Mouse (Mus musculus): ENCODE measurements around the gene Tanc2.
A peak's percentile ranks its signal among the peaks of the same experiment; 100 is the strongest.

The Tanc2 gene

DNA sequence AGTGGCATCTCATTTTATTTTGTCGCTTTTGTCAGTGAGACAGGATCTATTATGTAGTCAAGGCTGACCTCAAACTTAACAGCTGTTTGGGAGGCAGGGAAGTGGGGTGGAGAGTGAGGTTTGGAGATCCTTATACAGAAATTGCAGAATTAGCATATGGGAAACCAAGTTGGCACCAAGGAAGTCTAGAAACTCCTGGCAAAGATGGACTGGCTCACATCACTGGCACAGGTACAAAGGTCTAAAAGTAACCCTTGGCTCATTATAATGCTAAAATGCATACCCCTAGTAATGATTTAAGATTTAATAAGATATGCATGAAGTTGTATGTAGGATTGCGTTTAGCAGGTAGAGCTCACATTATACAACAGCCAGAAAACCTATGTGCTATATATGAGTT lies 58.2 kb downstream of the Tanc2 start:
- no peak for DNase-seq (ENCODE audit: low spot score in 2 of 2)

DNA sequence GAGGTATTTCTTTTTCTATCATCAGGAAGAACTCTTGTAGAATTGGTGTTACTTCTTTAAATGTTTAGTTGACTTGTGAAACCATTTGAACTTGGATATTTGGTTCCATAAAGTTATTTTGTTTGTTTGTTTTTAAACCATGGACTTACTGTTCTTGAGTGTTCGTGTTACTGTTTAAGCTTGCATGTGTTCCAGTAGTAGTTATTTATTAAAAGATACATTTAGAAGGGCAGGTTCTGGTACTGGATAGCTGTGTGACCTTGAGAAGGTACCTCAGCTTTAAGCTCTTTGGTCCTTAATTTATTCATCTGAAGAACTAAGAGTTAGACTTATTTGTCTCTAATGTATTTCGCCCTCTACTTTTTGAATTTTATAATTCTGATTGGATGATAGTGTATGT lies 64.8 kb downstream of the Tanc2 start:
- no peak for DNase-seq (ENCODE audit: low spot score in 2 of 2)

DNA sequence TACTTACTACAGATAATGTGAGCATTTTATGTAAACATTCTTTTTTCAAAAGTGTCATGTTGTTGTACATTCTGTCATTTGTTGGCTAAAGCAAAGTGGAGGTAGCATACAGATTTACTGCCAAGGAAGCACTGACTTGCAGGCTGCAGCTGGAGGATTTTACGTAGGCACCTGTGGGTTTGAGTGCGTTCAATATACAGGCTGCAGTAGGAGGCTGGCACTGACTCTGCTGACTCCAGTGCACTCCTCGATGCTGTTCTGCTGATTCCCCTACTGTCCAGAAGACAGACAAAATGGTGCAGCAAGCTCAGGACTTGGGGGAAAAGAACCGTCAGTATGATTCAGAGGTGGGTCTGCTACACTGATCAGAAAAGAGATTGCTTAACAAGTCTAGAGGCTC lies 65.5 kb downstream of the Tanc2 start:
- no peak for DNase-seq (ENCODE audit: low spot score in 2 of 2)

DNA sequence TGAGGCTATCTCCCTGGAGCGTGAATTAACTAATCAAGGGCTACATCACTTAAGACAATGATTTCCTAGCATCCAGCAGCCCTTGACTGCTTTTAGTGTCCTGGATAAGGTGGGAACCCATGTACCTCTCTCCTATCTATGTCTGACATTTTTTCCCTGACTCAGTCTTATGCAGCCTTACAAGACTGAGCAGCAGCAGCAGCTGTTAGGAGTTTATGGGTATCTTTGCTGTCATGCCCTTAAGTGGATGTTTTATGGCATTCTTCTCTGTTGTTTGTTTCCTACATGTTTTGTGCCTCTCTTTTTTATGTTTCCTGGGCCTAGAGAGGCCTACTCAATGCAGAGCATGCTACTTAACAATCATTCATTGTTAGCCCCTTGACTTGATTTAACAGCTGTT lies 78.1 kb downstream of the Tanc2 start:
- no peak for DNase-seq (ENCODE audit: low spot score in 2 of 2)

DNA sequence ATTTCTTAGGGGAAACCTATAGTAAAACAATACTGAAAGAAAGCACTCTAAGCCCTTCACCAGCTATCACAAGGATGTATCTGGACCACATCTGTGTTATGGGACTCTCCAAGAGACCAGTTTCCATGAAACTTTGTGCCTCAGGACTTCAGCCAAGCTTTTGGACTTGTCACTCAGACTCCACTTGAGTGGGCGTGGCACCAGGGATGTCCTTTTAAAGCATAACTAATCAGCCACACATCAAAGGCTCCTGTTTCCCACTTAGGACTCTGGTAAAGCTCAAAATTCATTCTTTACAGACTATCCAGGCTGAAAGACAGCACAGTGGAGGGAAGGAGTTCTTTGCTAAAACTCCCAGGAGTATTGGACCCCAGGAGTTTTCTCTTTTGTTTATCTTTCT lies 89.2 kb downstream of the Tanc2 start:
- no peak for DNase-seq (ENCODE audit: low spot score in 2 of 2)

DNA sequence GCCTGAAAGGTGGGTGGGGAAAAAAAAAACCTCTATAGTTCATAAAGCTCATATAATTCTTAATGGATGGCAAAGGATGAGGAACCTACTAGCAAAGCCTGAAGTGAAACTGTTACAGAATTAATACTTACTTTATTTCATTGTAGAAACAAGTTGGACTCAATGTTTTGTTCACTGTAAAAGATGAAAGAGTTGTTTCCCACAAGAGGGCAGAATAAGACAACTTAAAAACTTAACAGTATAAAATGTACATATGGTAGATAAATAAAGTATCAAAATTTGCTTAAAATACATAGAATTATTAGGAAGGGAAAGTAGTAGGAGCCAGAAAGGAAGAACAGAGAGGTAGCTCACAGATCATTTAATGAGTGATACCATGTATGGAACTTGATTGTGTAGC lies 95.0 kb downstream of the Tanc2 start:
- no peak for DNase-seq (ENCODE audit: low spot score in 2 of 2)

DNA sequence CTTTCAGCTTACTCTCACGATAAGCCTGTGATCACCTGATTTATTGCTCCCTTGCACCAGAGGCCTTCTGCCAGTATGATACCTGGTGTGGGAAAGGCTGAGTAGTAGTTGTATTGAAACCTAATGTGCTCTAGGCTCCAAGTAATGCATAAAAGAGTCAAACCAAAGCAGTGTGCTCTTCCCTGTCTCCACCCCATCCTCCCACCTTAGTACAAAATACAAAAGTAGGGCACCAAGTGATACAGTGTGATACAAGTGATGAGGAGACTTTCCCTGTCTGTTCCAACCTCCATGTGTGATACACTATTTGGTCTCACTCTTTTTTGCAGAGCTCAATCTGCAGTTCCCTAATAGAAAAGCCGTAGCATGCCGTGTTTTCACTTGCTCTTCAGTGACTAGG lies 110.7 kb downstream of the Tanc2 start:
- no peak for DNase-seq (ENCODE audit: low spot score in 2 of 2)

DNA sequence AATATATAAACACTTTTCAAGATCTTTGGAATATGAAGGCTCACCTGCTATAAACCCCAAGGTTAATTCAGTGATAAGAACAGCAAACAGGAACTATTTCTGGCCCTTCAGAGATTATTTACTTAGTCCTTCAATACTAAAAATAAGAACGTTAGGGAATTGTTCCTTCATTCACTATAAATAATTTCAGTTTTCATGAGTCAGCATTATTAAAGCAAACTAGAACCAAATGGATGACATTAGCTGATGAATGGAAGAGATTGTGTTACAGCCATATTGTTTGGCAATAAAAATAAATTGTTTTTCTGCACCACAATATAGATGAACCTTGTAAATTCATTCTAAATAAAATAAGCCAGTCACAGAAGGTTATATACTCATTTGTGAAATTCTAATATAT lies 129.9 kb downstream of the Tanc2 start:
- no peak for DNase-seq (ENCODE audit: low spot score in 2 of 2)

DNA sequence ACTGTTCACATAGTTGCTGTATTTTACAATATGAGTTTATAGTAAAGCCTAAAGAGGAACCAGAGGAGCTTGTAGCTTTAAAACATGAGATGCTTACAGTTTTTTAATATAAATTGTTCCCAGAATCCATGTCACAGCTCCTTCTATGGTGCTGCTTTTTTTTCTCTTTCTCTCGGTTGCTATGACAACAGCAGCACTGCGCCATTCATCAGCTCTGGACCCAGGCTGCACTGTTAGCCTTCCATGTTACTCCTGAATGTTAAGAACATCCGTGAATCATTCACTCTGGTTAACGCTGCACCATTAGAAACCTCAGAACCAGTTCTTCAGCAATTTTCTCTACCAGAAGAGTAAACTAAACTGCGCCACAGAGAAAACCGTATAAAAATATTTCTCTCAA lies 141.8 kb downstream of the Tanc2 start:
- DNase-seq (ENCODE audit: low spot score in 2 of 2), result peak; percentile 18 to 45

DNA sequence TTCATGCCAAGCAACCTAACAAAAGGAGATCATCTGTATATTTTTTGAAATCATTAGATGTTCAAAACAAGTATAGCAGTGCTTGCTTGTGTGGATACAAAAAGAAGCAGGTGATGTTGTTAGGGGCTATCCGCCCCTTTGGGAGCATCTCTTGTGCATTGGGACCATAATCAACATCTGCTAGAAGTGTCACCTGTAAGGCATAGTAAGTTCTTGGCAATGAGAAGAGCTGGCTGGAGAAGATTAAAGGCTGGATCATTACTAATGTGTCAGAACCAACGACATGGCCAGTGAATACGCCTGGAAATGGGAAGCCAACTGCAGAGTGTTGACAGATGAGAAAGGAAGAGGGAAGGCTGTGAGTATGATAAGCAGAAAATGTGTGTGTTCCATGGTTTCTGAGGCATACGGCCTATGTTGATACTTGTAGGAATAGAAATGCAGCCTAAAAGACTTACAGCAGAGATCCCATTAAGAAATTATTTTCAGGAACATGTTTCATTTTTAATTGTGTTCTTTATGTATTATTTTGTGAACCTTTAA lies 142.3 kb downstream of the Tanc2 start:
- no peak for DNase-seq (ENCODE audit: low spot score in 2 of 2)

DNA sequence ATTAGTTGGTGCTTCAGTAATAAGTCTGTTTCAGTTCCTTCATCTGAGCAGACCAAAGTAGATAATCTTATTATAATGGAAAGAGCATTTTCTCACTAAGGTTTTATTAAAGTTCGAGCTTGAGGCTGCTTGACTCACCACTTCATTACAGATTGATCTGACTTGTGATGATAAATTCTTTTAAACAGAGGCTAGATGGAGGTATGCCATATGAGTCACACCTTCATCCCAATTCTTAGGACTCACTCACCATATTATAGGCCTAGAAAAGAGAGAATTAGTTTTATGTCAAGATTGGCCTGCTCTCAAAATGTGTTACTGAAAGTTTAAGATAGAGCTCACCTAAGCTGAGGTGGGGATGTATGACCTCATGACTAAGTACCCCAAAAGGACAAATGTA lies 153.4 kb downstream of the Tanc2 start:
- DNase-seq (ENCODE audit: low spot score in 2 of 2), result no peak

DNA sequence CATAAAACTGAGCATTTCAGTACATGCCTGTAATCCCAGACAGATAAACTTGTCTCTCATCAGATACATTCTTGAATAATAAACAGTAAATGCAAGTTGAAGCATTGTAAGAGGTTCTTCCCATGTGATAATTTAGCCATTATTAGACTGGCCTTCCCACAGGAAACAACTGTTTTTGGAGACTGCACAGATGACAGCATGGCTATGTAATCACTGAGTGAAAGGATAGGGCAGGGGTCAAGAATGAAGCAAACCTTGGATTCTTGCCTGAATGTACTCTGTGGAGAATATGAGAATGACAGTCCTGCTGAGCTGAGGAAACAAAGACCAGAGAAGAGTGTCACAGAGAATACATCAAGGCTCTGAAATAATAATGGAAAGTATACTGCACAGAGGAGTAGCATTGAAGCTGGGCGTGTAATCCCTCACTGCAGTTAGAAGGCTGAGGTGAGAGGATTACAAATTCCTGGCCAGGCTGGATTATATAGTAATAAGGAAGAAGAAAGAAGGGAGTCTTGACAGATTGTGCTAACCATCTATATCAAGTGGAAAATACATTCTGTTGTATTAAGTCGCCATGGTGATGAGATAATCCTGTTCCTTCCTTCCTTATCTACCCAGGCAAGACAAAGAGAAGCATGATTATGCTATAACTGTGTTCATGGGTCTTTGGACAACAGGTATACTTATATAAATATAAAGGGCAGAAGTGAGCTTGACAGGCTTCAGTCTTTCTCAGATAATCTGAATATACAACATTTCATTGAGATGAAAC lies 159.7 kb downstream of the Tanc2 start:
- DNase-seq (ENCODE audit: low spot score in 2 of 2), result no peak

DNA sequence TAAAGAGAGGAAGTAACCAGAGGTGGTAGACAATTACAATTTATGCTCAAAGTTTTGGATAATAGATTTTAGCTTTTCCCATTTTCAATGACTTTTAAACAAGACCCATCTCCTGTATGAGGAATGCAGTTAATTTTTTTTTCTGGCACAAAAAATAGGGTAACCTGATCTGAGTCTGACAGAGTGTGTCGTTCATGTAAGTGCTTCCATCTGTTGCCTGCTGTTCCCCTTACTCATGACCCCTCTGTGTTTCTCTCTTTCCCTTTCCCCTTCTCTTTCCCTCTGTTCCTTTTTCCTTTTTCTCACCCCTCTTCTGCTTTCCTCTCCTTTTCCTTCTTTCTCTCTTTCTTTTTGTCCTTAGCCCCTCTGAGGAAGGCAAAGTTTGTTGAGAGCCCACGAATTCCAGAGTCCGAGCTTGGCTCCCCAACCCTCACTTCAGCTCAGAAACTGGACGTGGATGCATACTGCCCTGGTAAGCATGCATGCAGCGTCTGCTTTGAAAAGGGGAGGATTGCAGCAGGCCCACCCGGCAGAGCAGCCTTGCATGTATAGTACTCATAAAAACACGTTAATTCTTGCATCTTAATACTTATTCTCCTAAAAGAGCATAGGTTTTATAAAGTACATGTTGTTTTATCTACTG lies 168.9 kb downstream of the Tanc2 start:
- no peak for DNase-seq (ENCODE audit: low spot score in 2 of 2)

DNA sequence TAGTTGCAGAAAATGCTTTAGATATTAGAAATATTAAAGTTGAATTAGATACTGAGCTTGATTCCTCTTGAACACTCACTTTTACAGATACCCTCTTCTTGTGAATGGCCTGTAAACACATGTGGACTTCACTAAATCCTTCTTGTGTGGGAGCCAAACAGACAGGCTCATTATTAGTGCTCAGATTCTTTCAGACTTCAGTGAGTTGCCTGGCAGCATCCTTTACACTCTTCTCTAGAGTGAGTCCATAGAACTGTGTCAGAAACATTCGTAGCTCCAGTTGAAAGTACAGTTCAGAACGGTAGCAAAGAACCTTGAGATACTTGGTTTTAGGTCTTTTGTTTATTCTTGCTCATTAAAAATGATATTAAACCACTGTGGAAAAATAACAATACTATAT lies 169.6 kb downstream of the Tanc2 start:
- DNase-seq (ENCODE audit: low spot score in 2 of 2), result no peak

DNA sequence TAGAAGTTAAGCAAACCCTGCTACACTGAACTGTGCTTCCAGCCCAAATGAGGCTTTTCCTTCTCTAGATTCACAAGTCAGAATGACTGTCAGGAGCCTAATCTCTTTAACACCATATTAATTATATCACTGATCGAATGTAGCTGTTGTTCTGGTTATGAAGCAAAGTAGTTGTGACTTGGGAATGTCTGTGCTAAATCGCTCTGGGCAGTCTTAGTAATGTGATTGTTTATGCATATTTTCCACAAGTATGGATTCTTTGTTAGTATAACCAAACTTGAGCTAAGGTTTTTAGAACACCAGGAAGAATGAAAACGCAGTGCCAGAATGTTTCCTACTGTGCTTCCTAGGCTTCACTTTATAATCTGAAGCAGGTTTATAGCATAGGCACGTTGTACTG lies 170.6 kb downstream of the Tanc2 start:
- DNase-seq (ENCODE audit: low spot score in 2 of 2), result no peak

DNA sequence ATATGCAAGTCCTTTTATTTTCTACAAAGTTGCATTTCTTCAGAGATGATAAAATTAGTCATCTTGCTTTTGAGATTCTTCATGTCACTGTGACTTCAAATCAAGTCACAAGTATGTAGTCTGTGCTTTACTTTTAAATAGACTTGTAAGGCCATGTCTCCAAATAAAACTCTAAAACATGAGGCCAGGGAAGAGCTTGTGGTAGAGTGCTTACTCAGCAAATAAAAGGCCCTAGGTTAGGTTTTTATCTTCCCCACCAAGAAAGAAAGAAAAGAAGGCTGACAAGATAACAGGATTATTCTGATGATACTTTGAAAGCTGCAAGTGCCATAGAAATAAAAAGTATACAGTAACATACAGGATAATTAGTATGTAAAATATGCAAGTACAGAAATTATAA lies 188.0 kb downstream of the Tanc2 start:
- no peak for DNase-seq (ENCODE audit: low spot score in 2 of 2)

DNA sequence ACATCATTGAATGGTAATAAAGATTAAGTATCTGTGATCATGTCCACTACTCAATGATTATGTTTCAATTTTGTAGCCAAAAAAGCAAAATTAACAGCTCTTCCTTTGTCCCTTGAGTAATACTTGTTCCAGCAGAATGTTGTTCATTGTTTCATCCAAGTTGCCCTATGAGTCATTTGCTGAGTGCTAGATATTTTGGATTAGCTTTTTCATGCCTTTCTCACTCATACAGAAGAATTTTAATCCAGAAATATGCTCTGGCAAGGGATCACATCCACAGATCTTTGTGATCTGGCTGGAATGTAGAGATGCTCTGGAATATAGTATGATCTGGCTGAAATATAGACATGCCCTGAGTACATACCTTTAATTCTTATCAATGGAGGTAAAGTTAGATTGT lies 202.7 kb downstream of the Tanc2 start:
- DNase-seq (ENCODE audit: low spot score in 2 of 2), result no peak

DNA sequence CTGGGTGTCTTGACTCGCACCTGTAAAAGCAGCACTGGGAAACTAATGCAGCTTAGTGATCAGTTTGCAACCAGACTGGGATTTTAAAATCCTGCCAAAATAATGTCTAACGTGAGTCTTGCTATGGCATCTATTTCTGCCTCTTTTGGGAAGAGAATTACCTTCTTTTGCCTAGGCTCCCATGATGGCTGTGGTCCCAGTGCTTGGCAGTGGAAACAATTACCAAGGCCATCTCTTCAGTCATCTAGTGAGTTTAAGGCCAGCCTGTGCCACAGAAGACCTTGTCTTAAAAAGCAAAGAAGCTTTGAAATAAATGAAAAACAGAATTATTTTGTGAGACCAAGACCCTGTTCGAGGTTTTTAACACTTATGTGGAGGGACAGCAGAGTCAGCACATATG lies 213.9 kb downstream of the Tanc2 start:
- DNase-seq (ENCODE audit: low spot score in 2 of 2), result no peak

DNA sequence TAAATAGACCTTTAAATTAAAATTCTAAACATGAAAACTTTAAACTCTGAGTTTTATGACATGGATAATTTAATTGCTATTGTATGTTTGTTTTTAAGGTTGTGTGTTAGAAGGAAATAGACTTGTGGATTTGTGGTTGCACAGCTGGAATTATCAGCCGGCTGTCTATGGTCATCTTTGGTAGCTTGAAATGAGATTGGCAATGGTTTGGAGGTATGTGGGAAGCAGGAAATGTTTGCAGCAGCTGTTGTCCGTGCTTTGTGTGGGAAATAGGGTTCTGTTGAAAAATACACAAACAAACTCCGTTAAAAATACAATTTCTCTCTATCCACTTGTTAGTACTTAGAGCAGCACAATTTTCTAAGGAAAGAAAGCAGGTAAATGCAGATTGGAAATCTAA lies 215.0 kb downstream of the Tanc2 start:
- no peak for DNase-seq (ENCODE audit: low spot score in 2 of 2)

DNA sequence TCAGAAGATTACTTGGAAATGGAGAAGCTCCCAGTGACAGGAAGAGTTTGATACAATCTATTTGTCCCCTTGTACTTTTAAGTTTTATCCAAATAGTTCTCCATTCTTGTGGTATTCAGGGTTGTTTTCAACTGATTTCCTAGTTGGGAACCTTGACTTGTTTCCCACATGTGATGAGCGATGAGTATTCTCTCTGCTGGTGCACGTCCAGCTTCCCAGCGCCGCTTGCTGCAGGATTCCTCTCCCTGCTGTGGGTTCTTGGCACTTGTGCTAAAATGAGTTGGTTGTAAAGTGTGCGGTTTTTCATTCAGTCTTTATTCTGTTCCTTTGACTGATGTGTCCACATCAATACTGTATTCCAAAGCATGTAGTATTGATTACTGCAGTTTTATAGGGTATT lies 217.3 kb downstream of the Tanc2 start:
- DNase-seq (ENCODE audit: low spot score in 2 of 2), result no peak

DNA sequence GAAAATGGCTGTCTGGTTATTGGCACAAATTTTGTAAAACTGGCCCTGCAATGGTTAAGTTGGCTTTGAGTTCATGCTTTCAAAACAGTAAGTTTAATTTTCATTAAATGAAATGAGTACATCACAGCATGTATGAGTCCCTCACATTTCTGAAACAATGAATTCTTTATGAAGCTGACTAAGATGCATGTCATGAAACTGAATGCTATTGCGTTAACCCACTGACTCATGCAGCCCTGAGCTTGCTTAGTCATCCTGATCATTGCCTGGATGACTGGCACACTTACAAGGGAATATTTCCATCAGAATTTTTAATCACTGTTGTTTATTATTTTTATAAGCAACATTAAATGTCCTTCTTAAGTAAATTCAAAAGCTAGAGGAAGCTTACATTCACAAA lies 233.5 kb downstream of the Tanc2 start:
- no peak for DNase-seq (ENCODE audit: low spot score in 2 of 2)

DNA sequence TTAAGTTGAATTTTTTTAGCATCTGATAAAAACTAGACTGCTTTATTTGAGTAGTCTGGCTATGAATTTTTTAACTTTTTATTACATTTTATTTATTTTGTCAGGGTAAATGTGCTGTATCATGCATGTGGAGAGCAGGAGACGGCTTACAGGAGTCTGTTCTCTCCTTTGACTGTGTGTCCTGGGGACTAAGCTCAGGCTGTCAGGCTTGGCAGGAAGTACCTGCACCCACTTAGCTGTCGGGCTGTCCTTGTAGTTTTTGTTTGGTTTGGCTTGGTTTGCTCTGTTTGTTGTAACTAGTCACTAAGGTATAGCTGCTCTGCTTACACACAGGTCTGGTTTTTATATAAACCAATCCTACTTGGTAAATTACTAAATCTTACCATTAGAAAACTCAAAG lies 234.0 kb downstream of the Tanc2 start:
- no peak for DNase-seq (ENCODE audit: low spot score in 2 of 2)

DNA sequence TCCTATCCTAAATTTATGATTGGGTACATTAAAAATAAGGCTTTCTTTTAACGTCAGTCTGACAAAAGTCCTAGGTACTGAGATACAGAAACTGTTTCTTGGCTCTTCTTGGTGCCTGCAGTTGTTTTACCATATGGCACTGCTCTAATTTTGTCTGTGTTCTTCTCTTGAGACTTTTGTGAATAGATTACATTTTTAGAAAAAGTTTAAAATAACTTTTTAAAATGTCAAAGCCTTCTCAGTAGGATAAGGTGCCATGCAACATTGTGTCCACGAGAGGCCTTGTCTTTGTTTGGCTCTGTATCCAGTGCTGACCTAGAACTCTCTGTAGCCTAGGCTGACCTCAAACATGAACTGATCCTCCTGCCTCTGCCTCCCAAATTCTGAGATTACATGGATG lies 238.4 kb downstream of the Tanc2 start:
- no peak for DNase-seq (ENCODE audit: low spot score in 2 of 2)

DNA sequence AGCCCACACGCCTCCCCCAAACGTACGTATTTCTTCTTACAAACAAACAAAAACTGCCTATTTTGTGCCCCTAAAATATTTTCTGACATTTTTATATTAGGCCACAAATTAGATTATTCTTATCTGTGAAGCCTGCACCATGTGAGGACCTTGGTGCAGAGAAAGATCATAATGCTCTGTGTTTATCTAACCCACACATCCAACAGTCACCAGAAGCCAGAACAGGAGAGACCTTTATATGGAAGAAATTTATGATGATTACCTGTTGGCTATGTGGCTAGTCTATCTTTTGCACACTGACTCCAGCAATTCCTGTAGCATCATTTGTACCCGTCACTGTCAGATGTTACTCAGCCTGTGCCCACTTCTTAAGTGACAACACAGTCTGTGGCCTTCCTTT lies 245.4 kb downstream of the Tanc2 start:
- no peak for DNase-seq (ENCODE audit: low spot score in 2 of 2)
